Mouse (Mus musculus): ENCODE measurements around the gene Pgm2l1. TPM values are rescaled to one million over a fixed set of nuclear protein-coding genes. Genes with fewer than 3 reads are reported as not detected.

The Pgm2l1 gene
- 1.7 and 1.8 TPM in 2 replicates for polyA plus RNA-seq (2015; fragmentation: Nextera tagmentation; extraction: Ambion mirVana)

DNA sequence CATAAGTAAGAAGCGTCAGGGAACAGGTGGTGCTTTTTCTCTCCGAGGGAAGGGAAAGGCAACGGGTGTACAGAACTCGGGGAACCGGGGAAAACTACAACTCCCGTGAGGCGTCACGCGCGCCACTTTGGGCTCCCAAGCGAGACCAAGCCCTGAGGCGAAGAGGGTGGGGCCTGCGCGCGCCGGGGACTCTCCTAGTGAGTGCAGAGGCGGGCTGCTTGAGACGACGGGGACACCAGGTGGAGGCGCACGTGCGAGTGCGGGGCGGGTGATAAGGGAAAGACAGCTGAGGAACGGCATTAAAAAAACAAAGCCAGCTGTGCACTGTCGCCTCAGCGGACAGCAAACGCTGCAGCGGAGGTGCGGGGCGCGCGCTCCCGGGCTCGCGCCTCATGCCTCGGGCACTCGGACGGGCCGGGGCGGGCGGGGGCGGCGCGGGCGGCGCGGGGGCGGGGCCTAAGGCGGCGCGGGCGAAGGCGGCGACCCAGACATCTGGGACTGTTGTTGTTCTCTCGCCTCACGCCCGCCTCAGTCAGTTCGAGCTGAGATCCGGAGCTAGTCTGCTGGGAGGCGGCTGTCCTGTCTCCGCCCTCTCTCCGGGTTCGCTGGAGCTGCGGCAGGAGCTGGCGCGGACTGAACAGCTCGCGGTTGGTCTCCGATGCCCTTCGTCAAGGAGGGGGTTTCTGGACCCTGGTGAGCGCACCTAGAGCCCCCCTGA, at the start of gene Pgm2l1:
Gene Pgm2l1, plus strand, starts transcription at position 237 of the 718 bp plus-strand sequence.
- Histone ChIP-seq H3K36me3 (ENCODE audit: control insufficient read depth, insufficient read depth) (no peaks in the 10 kb centered on the region), H3K9ac (ENCODE audit: low read depth, low read length) (peak within 1 kb of the TSS; percentile 96), H3K27me3 (ENCODE audit: control insufficient read depth, insufficient read depth, low read depth, low read length) (no peaks in the 10 kb centered on the region), H3K27ac (ENCODE audit: low read length) (peak within 1 kb of the TSS; percentile 99), H3K4me1 (ENCODE audit: control insufficient read depth, low read depth, low read length) (peaks cover 13% of the 10 kb centered on the region), H3K9me3 (replicated peaks; ENCODE audit: control insufficient read depth, low read length) (no peaks in the 10 kb centered on the region), H3K4me3 (ENCODE audit: low read depth, low read length) (peak within 1 kb of the TSS; percentile 91), H3K4me2 (ENCODE audit: low read depth, low read length) (peak within 1 kb of the TSS; percentile 99)
- under 1% methylated on average over 59 of the region's 72 CpGs for WGBS (ENCODE audit: insufficient replicate concordance)
- ATAC-seq (ENCODE audit: low read depth) = peak; percentile 95

DNA sequence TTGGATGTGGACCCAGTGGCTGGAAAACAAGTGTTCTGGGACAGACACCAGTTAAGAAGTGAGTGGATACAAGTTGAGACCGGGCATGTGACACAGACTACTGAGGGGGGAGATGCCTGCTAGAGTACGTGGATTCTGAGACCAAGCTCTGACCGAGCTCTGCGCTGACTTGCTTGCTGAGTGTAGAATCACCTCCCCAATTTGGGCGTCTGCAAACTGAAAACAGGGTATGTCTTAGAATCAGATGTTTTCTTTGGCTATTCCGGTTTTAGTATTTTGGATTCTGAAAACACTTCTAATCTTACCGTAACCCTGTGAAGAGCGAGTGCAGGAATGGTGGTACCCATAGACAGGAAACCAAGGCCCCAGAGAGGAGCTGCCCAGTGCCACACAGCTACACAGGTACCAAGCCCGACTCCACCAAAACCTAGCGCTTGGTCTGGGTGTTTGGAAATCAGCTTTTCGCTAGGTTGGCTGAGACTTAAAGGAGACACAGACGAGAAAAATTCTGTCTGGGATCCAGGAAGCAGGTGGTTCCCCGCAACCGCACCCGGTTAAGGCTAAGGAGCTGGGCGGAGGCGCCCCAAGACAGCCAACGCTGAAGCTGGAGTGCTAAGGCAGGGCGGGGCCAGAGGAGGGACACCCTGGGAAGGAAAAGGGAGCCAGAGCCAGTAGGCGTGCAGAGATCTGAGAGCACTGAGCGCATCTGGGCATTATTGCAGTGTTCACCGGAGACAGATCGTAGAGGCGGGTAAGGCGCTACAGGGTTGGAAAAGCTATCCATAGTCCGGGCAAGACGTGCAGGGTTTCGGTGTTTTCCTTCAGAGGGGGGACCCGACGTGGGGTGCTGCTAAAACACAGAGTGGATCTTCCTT, 48.9 kb upstream of the Pgm2l1 start:
- ATAC-seq (ENCODE audit: low read depth) = peak; percentile 59
- WGBS (ENCODE audit: insufficient replicate concordance) = 4% methylated on average over 30 of the region's 30 CpGs

DNA sequence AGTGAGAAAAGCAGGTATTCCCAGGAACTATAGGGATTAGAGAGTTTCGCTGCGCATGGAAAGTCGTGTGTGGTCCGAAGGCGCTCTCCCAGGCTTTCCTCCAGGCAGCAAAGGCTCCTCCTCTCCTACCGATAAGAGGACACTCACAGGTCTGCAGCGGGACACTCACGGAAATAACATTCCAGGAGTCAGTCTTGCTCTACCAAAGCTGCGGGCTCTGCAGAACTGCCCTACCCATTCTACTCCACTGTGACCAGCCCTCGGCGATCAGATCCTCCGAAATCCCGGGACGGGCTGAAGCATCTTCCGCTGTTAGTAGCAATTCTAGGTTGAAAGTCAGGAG, 48.3 kb upstream of the Pgm2l1 start:
- peaks cover 31% of the 10 kb centered on the region for H3K27me3 ChIP-seq (ENCODE audit: control insufficient read depth, insufficient read depth, low read depth, low read length)
- peak overlapping the region; percentile 46 for H3K4me3 ChIP-seq (ENCODE audit: low read depth, low read length)
- no peak overlapping the region for H3K27ac ChIP-seq (ENCODE audit: low read length)
- no peak overlapping the region; the same call in 1 of the 2 replicates for H3K9ac ChIP-seq (ENCODE audit: low read depth, low read length)
- no peaks in the 10 kb centered on the region for H3K9me3 ChIP-seq (replicated peaks; ENCODE audit: control insufficient read depth, low read length)
- whole genome bisulfite sequencing (ENCODE audit: insufficient replicate concordance) = 3% methylated on average over 15 of the region's 15 CpGs
- ATAC-seq (ENCODE audit: low read depth) = 0 out of 2 replicates have a peak, but pooled peaks have one; percentile 28
- peaks cover 22% of the 10 kb centered on the region for H3K4me1 ChIP-seq (ENCODE audit: control insufficient read depth, low read depth, low read length)
- H3K4me2 ChIP-seq (ENCODE audit: low read depth, low read length) = peak overlapping the region; percentile 67
- no peaks in the 10 kb centered on the region for H3K36me3 ChIP-seq (ENCODE audit: control insufficient read depth, insufficient read depth)

More for the DNA sequence above, 48.9 kb upstream of the Pgm2l1 start:
- Histone ChIP-seq H3K4me1 (ENCODE audit: control insufficient read depth, low read depth, low read length) (peaks cover 22% of the 10 kb centered on the region), H3K4me2 (ENCODE audit: low read depth, low read length) (peak overlapping the region; percentile 67), H3K27me3 (ENCODE audit: control insufficient read depth, insufficient read depth, low read depth, low read length) (peaks cover 31% of the 10 kb centered on the region), H3K9ac (ENCODE audit: low read depth, low read length) (no peak overlapping the region; the same call in 1 of the 2 replicates), H3K27ac (ENCODE audit: low read length) (no peak overlapping the region), H3K9me3 (replicated peaks; ENCODE audit: control insufficient read depth, low read length) (no peaks in the 10 kb centered on the region), H3K36me3 (ENCODE audit: control insufficient read depth, insufficient read depth) (no peaks in the 10 kb centered on the region), H3K4me3 (ENCODE audit: low read depth, low read length) (peak overlapping the region; percentile 46)

DNA sequence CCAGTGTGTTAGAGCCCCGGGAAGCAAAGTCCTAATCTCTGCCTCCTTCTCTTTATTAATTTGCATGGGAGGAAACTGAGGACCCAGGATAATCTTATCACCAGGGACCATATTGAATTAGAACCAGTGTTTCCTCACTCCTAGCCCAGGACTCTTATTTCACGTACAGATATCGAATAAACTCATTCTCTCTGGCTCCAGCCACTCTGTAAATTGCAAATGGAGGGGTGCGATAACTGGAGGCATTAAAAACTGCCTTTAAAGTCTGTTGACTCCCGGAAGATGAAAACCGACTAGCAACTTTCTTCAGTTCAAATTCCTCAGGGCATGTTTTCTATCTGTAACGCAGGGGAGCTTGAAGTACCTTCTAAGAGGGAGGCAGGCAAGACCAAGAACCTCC, 47.8 kb upstream of the Pgm2l1 start:
- peak overlapping the region; percentile 67 for H3K4me2 ChIP-seq (ENCODE audit: low read depth, low read length)
- peak overlapping the region; percentile 35; the same call in 1 of the 2 replicates for H3K27ac ChIP-seq (ENCODE audit: low read length)
- H3K4me1 ChIP-seq (ENCODE audit: control insufficient read depth, low read depth, low read length) = peaks cover 22% of the 10 kb centered on the region
- no peaks in the 10 kb centered on the region for H3K9me3 ChIP-seq (replicated peaks; ENCODE audit: control insufficient read depth, low read length)
- ATAC-seq (ENCODE audit: low read depth) = peak; percentile 72
- H3K36me3 ChIP-seq (ENCODE audit: control insufficient read depth, insufficient read depth) = no peaks in the 10 kb centered on the region
- H3K27me3 ChIP-seq (ENCODE audit: control insufficient read depth, insufficient read depth, low read depth, low read length) = peaks cover 31% of the 10 kb centered on the region
- no peak overlapping the region for H3K9ac ChIP-seq (ENCODE audit: low read depth, low read length)
- H3K4me3 ChIP-seq (ENCODE audit: low read depth, low read length) = peak overlapping the region; percentile 46; the same call in 1 of the 2 replicates
- 14% methylated on average over 7 of the region's 7 CpGs for WGBS (ENCODE audit: insufficient replicate concordance)

DNA sequence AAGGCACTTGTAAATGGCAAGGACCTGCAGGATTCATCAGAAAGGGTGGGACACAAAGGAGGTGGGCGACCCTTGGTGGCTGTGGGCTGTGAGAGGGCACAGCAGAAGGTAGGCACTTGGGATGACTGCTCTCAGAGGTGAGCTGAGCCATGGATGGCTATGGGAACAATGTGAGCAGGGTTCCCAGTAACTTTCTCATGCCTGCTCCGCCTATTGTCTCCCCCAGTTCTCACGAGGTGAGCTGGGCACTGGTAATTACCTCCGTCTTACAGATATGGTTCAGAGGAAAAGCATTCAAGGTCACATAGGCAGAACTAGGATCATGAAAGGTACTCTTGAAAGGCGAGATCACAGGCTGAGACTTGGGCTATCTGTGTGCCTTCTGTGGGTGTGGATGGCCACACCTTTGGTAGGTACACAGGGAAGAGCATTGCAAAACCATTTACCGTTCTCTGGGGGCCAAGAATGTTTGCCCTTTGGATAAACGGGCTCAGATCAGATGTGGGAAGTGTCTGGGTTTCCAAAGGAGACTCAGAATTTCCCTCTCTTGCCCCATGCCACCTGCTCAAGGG, 47.3 kb upstream of the Pgm2l1 start:
- Histone ChIP-seq H3K4me3 (ENCODE audit: low read depth, low read length) (no peak overlapping the region), H3K36me3 (ENCODE audit: control insufficient read depth, insufficient read depth) (no peaks in the 10 kb centered on the region), H3K9ac (ENCODE audit: low read depth, low read length) (no peak overlapping the region), H3K9me3 (replicated peaks; ENCODE audit: control insufficient read depth, low read length) (no peaks in the 10 kb centered on the region), H3K4me1 (ENCODE audit: control insufficient read depth, low read depth, low read length) (peaks cover 22% of the 10 kb centered on the region), H3K27me3 (ENCODE audit: control insufficient read depth, insufficient read depth, low read depth, low read length) (peaks cover 31% of the 10 kb centered on the region), H3K4me2 (ENCODE audit: low read depth, low read length) (peak overlapping the region; percentile 28), H3K27ac (ENCODE audit: low read length) (peak overlapping the region; percentile 35; the same call in 1 of the 2 replicates)
- 25% methylated on average over 7 of the region's 7 CpGs for WGBS (ENCODE audit: insufficient replicate concordance)
- no peak for ATAC-seq (ENCODE audit: low read depth)

DNA sequence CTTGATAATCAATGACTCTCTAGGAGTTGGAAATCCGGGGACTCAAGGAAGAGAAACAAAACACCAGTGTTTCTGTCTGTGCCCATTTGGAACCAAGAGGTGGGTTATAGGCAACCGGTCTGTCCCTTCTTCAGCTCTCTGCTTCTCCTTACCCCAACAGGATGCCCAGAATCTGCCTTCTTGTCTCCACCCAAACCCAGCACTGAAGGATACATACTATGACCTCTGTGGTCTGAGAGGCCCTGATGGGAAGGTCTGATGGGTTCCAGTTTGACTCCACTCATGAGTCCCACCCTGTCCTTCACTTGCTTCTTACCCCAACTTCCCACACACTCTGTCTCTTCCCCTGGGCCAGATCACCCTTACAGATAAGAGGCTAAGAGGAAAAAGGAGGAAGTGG, 46.0 kb upstream of the Pgm2l1 start:
- Histone ChIP-seq H3K4me3 (ENCODE audit: low read depth, low read length) (no peak overlapping the region), H3K9me3 (replicated peaks; ENCODE audit: control insufficient read depth, low read length) (no peaks in the 10 kb centered on the region), H3K36me3 (ENCODE audit: control insufficient read depth, insufficient read depth) (no peaks in the 10 kb centered on the region), H3K27me3 (ENCODE audit: control insufficient read depth, insufficient read depth, low read depth, low read length) (peaks cover 31% of the 10 kb centered on the region), H3K4me2 (ENCODE audit: low read depth, low read length) (no peak overlapping the region), H3K9ac (ENCODE audit: low read depth, low read length) (no peak overlapping the region), H3K27ac (ENCODE audit: low read length) (no peak overlapping the region), H3K4me1 (ENCODE audit: control insufficient read depth, low read depth, low read length) (peaks cover 22% of the 10 kb centered on the region)
- 77% methylated on average over 2 of the region's 2 CpGs for WGBS (ENCODE audit: insufficient replicate concordance)
- ATAC-seq (ENCODE audit: low read depth) = no peak

DNA sequence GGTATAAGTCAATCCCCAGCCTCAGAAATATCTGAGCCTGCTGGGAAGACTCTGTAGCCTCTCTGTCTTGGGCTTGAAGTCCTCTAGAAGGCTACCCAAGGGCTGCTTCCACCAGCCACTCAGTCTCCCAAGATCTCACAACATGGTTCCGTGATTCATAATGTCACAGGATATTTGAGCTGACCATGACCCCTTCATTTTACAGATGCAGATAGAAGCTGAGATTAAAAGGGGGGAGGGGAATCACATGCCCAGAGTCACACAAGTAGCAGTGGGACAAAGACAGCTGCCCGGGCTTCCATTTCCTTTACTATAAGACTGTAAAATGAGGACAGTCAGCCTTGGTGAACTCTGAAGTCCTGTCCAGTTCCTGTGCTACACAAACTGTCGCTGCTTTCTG, 45.6 kb upstream of the Pgm2l1 start:
- Histone ChIP-seq H3K4me3 (ENCODE audit: low read depth, low read length) (no peak overlapping the region), H3K9ac (ENCODE audit: low read depth, low read length) (no peak overlapping the region), H3K4me1 (ENCODE audit: control insufficient read depth, low read depth, low read length) (peaks cover 22% of the 10 kb centered on the region), H3K36me3 (ENCODE audit: control insufficient read depth, insufficient read depth) (no peaks in the 10 kb centered on the region), H3K4me2 (ENCODE audit: low read depth, low read length) (no peak overlapping the region), H3K27me3 (ENCODE audit: control insufficient read depth, insufficient read depth, low read depth, low read length) (peaks cover 31% of the 10 kb centered on the region), H3K27ac (ENCODE audit: low read length) (no peak overlapping the region), H3K9me3 (replicated peaks; ENCODE audit: control insufficient read depth, low read length) (no peaks in the 10 kb centered on the region)
- no peak for ATAC-seq (ENCODE audit: low read depth)
- 57% methylated on average over 3 of the region's 3 CpGs for WGBS (ENCODE audit: insufficient replicate concordance)

DNA sequence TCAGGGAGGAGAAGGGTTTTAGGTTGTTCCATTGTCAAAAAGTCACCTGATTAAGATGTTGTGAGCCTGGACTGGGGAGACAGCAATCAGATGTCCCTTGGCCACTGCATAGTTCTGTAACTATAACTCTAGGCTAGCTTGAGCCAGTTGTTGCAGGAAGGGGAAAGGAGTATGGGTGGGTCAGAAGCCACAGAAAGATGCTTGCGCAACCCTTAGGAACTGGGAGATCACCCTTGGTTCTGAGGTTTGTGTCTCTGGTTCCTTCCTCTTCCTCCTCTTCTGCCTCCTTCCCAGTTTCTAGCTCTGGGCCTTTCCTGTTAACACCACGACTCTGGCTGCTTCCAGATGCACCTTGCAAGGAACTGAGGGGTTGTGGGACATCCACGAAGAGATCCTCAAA, 44.8 kb upstream of the Pgm2l1 start:
- H3K9me3 ChIP-seq (replicated peaks; ENCODE audit: control insufficient read depth, low read length) = no peaks in the 10 kb centered on the region
- H3K36me3 ChIP-seq (ENCODE audit: control insufficient read depth, insufficient read depth) = no peaks in the 10 kb centered on the region
- peaks cover 27% of the 10 kb centered on the region for H3K27me3 ChIP-seq (ENCODE audit: control insufficient read depth, insufficient read depth, low read depth, low read length)
- WGBS (ENCODE audit: insufficient replicate concordance) = 34% methylated on average over 3 of the region's 3 CpGs
- no peak overlapping the region for H3K4me2 ChIP-seq (ENCODE audit: low read depth, low read length)
- H3K4me3 ChIP-seq (ENCODE audit: low read depth, low read length) = no peak overlapping the region
- ATAC-seq (ENCODE audit: low read depth) = no peak
- no peak overlapping the region for H3K9ac ChIP-seq (ENCODE audit: low read depth, low read length)
- peaks cover 22% of the 10 kb centered on the region for H3K4me1 ChIP-seq (ENCODE audit: control insufficient read depth, low read depth, low read length)
- H3K27ac ChIP-seq (ENCODE audit: low read length) = no peak overlapping the region
